Mouse (Mus musculus): ENCODE results near the gene Ece2.

DNA sequence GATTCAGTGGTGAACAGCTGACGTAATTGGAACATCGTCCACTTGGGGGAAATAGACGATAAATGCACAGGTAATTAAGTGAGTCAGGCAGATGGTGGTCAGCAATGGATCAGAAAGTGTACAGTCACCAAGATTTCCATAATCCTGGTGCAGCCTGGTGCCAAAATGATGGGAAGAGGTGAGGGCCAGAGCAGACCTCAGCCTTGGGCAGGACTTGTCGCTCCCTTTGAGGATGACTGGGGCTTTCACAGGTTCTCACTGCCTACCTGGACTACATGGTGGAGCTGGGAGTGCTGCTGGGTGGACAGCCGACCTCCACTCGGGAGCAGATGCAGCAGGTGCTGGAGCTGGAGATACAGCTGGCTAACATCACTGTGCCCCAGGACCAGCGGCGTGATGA is 7.8 kb downstream of the Ece2 start:
- TF ChIP-seq CTCF (IDR thresholded peaks at IDR 0.05; ENCODE audit: control insufficient read depth, insufficient read depth, low read length) (no peak), POLR2A (IDR thresholded peaks at IDR 0.05; ENCODE audit: borderline replicate concordance, control insufficient read depth, low read depth, low read length) (no peak)
